Mouse (Mus musculus): ENCODE measurements around the gene Spata1.

GRCm38 (mm10) chr3:146417873-146418272, 81.7 kb downstream of the Spata1 start:
- no peak for TF ChIP-seq POLR2A (IDR thresholded peaks at IDR 0.05; ENCODE audit: control insufficient read depth, low read depth, low read length)
- TF ChIP-seq CTCF (IDR thresholded peaks at IDR 0.05; ENCODE audit: control insufficient read depth, insufficient read depth, insufficient replicate concordance, low read depth, low read length), result no peak

Measured in testis, adult 2 months (tissue).